Mouse (Mus musculus): Measurements from ENCODE around the gene Gm38392.
A peak's percentile ranks its signal among the peaks of the same experiment; 100 is the strongest.
"Not testable (repeated sequence)": the region's sequence is repeated elsewhere in the genome, so short reads cannot be mapped to it uniquely, and the experiment has no call there.

Gm38392 gene

GRCm38 (mm10) chr3:88276529-88277143, 10.4 kb downstream of the Gm38392 start:
- DNase-seq (ENCODE audit: low read depth, low spot score), result no peak

- no peak for DNase-seq (ENCODE audit: low read depth, low spot score)
Measured at GRCm38 (mm10) chr3:88276121-88276520, 10.9 kb downstream of the Gm38392 start.

- DNase-seq (ENCODE audit: low read depth, low spot score), result no peak
Measured at GRCm38 (mm10) chr3:88274002-88274401, 13.0 kb downstream of the Gm38392 start.

GRCm38 (mm10) chr3:88271859-88272258, 15.2 kb downstream of the Gm38392 start:
- DNase-seq (ENCODE audit: low read depth, low spot score), result no peak

- not testable (repeated sequence) for DNase-seq (ENCODE audit: low read depth, low spot score)
Measured at GRCm38 (mm10) chr3:88271298-88271697, 15.7 kb downstream of the Gm38392 start.

GRCm38 (mm10) chr3:88268991-88269390, 18.0 kb downstream of the Gm38392 start:
- no peak for DNase-seq (ENCODE audit: low read depth, low spot score)

GRCm38 (mm10) chr3:88268014-88268413, 19.0 kb downstream of the Gm38392 start:
- not testable (repeated sequence) for DNase-seq (ENCODE audit: low read depth, low spot score)

GRCm38 (mm10) chr3:88262346-88262745, 24.7 kb downstream of the Gm38392 start:
- no peak for DNase-seq (ENCODE audit: low read depth, low spot score)

- DNase-seq (ENCODE audit: low read depth, low spot score), result no peak
Measured at GRCm38 (mm10) chr3:88256382-88256781, 30.6 kb downstream of the Gm38392 start.

- no peak for DNase-seq (ENCODE audit: low read depth, low spot score)
Measured at GRCm38 (mm10) chr3:88255950-88256349, 31.1 kb downstream of the Gm38392 start.

- DNase-seq (ENCODE audit: low read depth, low spot score), result no peak
Measured at GRCm38 (mm10) chr3:88254268-88254926, 32.6 kb downstream of the Gm38392 start, which contains the start of gene Rhbg. Gene Rhbg, minus strand, starts transcription at chr3:88254709.

- DNase-seq (ENCODE audit: low read depth, low spot score), result no peak
Measured at GRCm38 (mm10) chr3:88252739-88253138, 34.3 kb downstream of the Gm38392 start.

GRCm38 (mm10) chr3:88248406-88248805, 38.6 kb downstream of the Gm38392 start:
- DNase-seq (ENCODE audit: low read depth, low spot score), result no peak

GRCm38 (mm10) chr3:88247666-88248065, 39.3 kb downstream of the Gm38392 start:
- DNase-seq (ENCODE audit: low read depth, low spot score), result no peak

- DNase-seq (ENCODE audit: low read depth, low spot score), result no peak
Measured at GRCm38 (mm10) chr3:88245811-88246210, 41.2 kb downstream of the Gm38392 start.

- DNase-seq (ENCODE audit: low read depth, low spot score), result no peak
Measured at GRCm38 (mm10) chr3:88244071-88244470, 42.9 kb downstream of the Gm38392 start.

- peak; percentile 63 for DNase-seq (ENCODE audit: low read depth, low spot score)
Measured at GRCm38 (mm10) chr3:88242531-88242930, 44.5 kb downstream of the Gm38392 start.

- DNase-seq (ENCODE audit: low read depth, low spot score), result no peak
Measured at GRCm38 (mm10) chr3:88241045-88241786, 45.8 kb downstream of the Gm38392 start.

- DNase-seq (ENCODE audit: low read depth, low spot score), result no peak
Measured at GRCm38 (mm10) chr3:88239446-88239845, 47.6 kb downstream of the Gm38392 start.

- DNase-seq (ENCODE audit: low read depth, low spot score), result no peak
Measured at GRCm38 (mm10) chr3:88238866-88239391, 48.1 kb downstream of the Gm38392 start.

GRCm38 (mm10) chr3:88237556-88238194, 49.3 kb downstream of the Gm38392 start:
- DNase-seq (ENCODE audit: low read depth, low spot score), result no peak

- no peak for DNase-seq (ENCODE audit: low read depth, low spot score)
Measured at GRCm38 (mm10) chr3:88237161-88237555, 49.9 kb downstream of the Gm38392 start.

Data from retina, adult 2 months (tissue).